ENCODE assay signal across 23 mouse cellular contexts in the genomic region with DNA sequence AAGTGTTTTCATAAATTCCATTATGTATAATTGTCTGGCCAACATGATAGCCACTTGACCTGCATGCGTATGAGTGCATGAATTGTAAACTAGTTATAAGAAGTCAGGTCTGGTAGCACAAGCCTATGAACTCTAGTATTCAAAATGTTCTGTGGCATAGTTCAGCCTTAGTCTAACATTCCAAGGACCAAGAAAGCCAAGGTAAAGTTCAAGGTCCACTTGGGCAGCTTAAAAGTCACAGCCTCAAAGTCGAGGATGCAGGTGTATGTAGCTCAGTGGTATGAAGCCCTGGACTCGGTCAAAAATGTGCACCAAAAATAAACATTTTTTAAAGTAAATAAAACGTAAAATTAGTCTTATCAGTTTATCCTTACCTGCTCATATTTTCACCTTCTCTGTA. TPM values are rescaled to one million over a fixed set of nuclear protein-coding genes. Genes with fewer than 3 reads are reported as not detected.
DNase-seq lines count a peak whose midpoint lies in the region; ATAC-seq and TF ChIP-seq lines count a peak whose summit lies in the region.
"Had no signal": no experiment of that assay in that cellular context is flagged by ENCODE, and none has a peak within 500 bp of the region (broad histone marks: within the 10 kb centered on the region; RNA-seq: fewer than 3 reads in every experiment).

No protein-coding gene starts in this region.

- H3K27me3 ChIP-seq in intestine, embryonic 15.5 days (replicated peaks): 0 out of 2 replicates have a peak, but pooled peaks cover 2% of the 10 kb centered on the region
- H3K27me3 ChIP-seq in intestine, embryonic 16.5 days (replicated peaks; ENCODE audit: control insufficient read depth, insufficient read depth, low read length): 0 out of 2 replicates have a peak, but pooled peaks cover 2% of the 10 kb centered on the region
- peaks cover 24% of the 10 kb centered on the region for H3K27me3 ChIP-seq in kidney, embryonic 15.5 days
- H3K27me3 ChIP-seq in stomach, postnatal 0 days (ENCODE audit: control insufficient read depth, insufficient read depth, low read length): no peaks in the 10 kb centered on the region
- H3K27me3 ChIP-seq: embryonic facial prominence, embryonic 12.5 days; forebrain, embryonic 13.5 days; forebrain, embryonic 15.5 days had no signal

- no peak overlapping the region for H3K4me2 ChIP-seq in intestine, embryonic 15.5 days (replicated peaks)
- no peak overlapping the region for H3K4me2 ChIP-seq in intestine, embryonic 16.5 days (ENCODE audit: low read depth, low read length)
- H3K4me2 ChIP-seq in kidney, embryonic 15.5 days: no peak overlapping the region
- no peak overlapping the region for H3K4me2 ChIP-seq in stomach, postnatal 0 days (replicated peaks; ENCODE audit: low read depth)
- H3K4me2 ChIP-seq: embryonic facial prominence, embryonic 12.5 days; forebrain, embryonic 13.5 days; forebrain, embryonic 15.5 days had no signal

- peaks cover 10% of the 10 kb centered on the region; the same call in 1 of the 2 replicates for H3K4me1 ChIP-seq in intestine, embryonic 15.5 days (replicated peaks)
- peaks cover 4% of the 10 kb centered on the region; the same call in 1 of the 2 replicates for H3K4me1 ChIP-seq in intestine, embryonic 16.5 days (ENCODE audit: control insufficient read depth, insufficient read depth, low read length)
- peaks cover 7% of the 10 kb centered on the region; the same call in 1 of the 2 replicates for H3K4me1 ChIP-seq in kidney, embryonic 15.5 days
- peaks cover 4% of the 10 kb centered on the region; the same call in 1 of the 2 replicates for H3K4me1 ChIP-seq in stomach, postnatal 0 days (replicated peaks; ENCODE audit: control insufficient read depth, insufficient read depth)

- TF ChIP-seq EP300 in stomach, postnatal 0 days (optimal IDR thresholded peaks at IDR 0.05): no peak

- 50% methylated on average over 4 of the region's 4 CpGs for WGBS in intestine, embryonic 15.5 days
- WGBS in intestine, embryonic 16.5 days: 66% methylated on average over 4 of the region's 4 CpGs
- 77% methylated on average over 4 of the region's 4 CpGs for WGBS in kidney, embryonic 15.5 days
- WGBS in stomach, postnatal 0 days: 49% methylated on average over 4 of the region's 4 CpGs

- H3K9me3 ChIP-seq in intestine, embryonic 15.5 days: no peaks in the 10 kb centered on the region
- no peaks in the 10 kb centered on the region for H3K9me3 ChIP-seq in intestine, embryonic 16.5 days (ENCODE audit: control insufficient read depth, low read length)
- no peaks in the 10 kb centered on the region for H3K9me3 ChIP-seq in kidney, embryonic 15.5 days (replicated peaks)
- H3K9me3 ChIP-seq in stomach, postnatal 0 days (ENCODE audit: control insufficient read depth, low read length): no peaks in the 10 kb centered on the region
- H3K9me3 ChIP-seq: embryonic facial prominence, embryonic 10.5 days; embryonic facial prominence, embryonic 12.5 days; forebrain, embryonic 13.5 days; forebrain, embryonic 15.5 days had no signal

- no peak for ATAC-seq in intestine, embryonic 15.5 days
- ATAC-seq in intestine, embryonic 16.5 days: no peak
- ATAC-seq in kidney, embryonic 15.5 days (replicated peaks; ENCODE audit: low FRiP score): no peak
- peak; percentile 61 for ATAC-seq in stomach, postnatal 0 days (ENCODE audit: low FRiP score, low TSS enrichment)
- ATAC-seq: forebrain, embryonic 13.5 days; forebrain, embryonic 15.5 days had no signal

- peak overlapping the region; percentile 1; the same call in 1 of the 2 replicates for H3K27ac ChIP-seq in intestine, embryonic 15.5 days
- no peak overlapping the region for H3K27ac ChIP-seq in intestine, embryonic 16.5 days (ENCODE audit: low read length)
- no peak overlapping the region for H3K27ac ChIP-seq in kidney, embryonic 15.5 days
- H3K27ac ChIP-seq in stomach, postnatal 0 days (replicated peaks): no peak overlapping the region
- H3K27ac ChIP-seq: embryonic facial prominence, embryonic 10.5 days; embryonic facial prominence, embryonic 12.5 days; forebrain, embryonic 13.5 days; forebrain, embryonic 15.5 days had no signal

- H3K36me3 ChIP-seq in intestine, embryonic 15.5 days: no peaks in the 10 kb centered on the region
- H3K36me3 ChIP-seq in intestine, embryonic 16.5 days (ENCODE audit: control insufficient read depth, insufficient read depth, low read length): no peaks in the 10 kb centered on the region
- H3K36me3 ChIP-seq in kidney, embryonic 15.5 days: no peaks in the 10 kb centered on the region
- H3K36me3 ChIP-seq in stomach, postnatal 0 days (ENCODE audit: control insufficient read depth, insufficient read depth, low read length): no peaks in the 10 kb centered on the region
- H3K36me3 ChIP-seq: embryonic facial prominence, embryonic 10.5 days; embryonic facial prominence, embryonic 12.5 days; forebrain, embryonic 15.5 days had no signal

- DNase-seq in kidney, adult 9 months: peak; percentile 49
- no peak for DNase-seq in stomach, postnatal 0 days (ENCODE audit: low spot score)
- no peak for DNase-seq in cerebellum, adult 11 months
- DNase-seq: adrenal gland, adult 2 months; adrenal gland, postnatal 10 days; adrenal gland, postnatal 25 days; cerebellum, adult 11-12 months; cerebellum, adult 2 months; cerebellum, adult 9-10 months; cerebellum, postnatal 10 days; cerebellum, postnatal 25 days had no signal

- no peak overlapping the region for H3K9ac ChIP-seq in intestine, embryonic 15.5 days
- H3K9ac ChIP-seq in intestine, embryonic 16.5 days (ENCODE audit: low read depth, low read length): no peak overlapping the region
- H3K9ac ChIP-seq in kidney, embryonic 15.5 days: no peak overlapping the region
- no peak overlapping the region for H3K9ac ChIP-seq in stomach, postnatal 0 days (ENCODE audit: low read length)
- H3K9ac ChIP-seq: embryonic facial prominence, embryonic 12.5 days; forebrain, embryonic 13.5 days had no signal

- no peak for TF ChIP-seq CTCF in stomach, postnatal 0 days (IDR thresholded peaks at IDR 0.05; ENCODE audit: low read depth)

- no peak overlapping the region for H3K4me3 ChIP-seq in intestine, embryonic 15.5 days (replicated peaks)
- H3K4me3 ChIP-seq in intestine, embryonic 16.5 days (ENCODE audit: low read length): no peak overlapping the region
- H3K4me3 ChIP-seq in kidney, embryonic 15.5 days (replicated peaks): no peak overlapping the region
- no peak overlapping the region for H3K4me3 ChIP-seq in stomach, postnatal 0 days (ENCODE audit: low read depth, low read length)
- H3K4me3 ChIP-seq: embryonic facial prominence, embryonic 10.5 days; embryonic facial prominence, embryonic 12.5 days; forebrain, embryonic 13.5 days; forebrain, embryonic 15.5 days had no signal

RNA-seq across cellular contexts. Expression of gene Bmpr1a, which starts 9.5 kb away (rescaled TPM):
- polyA plus RNA-seq in intestine, embryonic 15.5 days (2015; fragmentation: Nextera tagmentation; extraction: Ambion mirVana): 34.8 and 41.3 TPM in 2 replicates
- 11.0 and 15.6 TPM in 2 replicates for polyA plus RNA-seq in intestine, embryonic 16.5 days (2015; fragmentation: Nextera tagmentation; extraction: Ambion mirVana)
- polyA plus RNA-seq in kidney, embryonic 15.5 days (2015; fragmentation: Nextera tagmentation; extraction: Ambion mirVana): 47.3 and 47.7 TPM in 2 replicates
- polyA plus RNA-seq in stomach, postnatal 0 days (2015; fragmentation: Nextera tagmentation; extraction: Ambion mirVana): 27.0 and 29.0 TPM in 2 replicates

RNA-seq across cellular contexts. Expression of gene 9230112D13Rik, which starts 10.0 kb away (rescaled TPM):
- polyA plus RNA-seq in intestine, embryonic 15.5 days (2015; fragmentation: Nextera tagmentation; extraction: Ambion mirVana): not detected in 2 replicates
- not detected in 2 replicates for polyA plus RNA-seq in intestine, embryonic 16.5 days (2015; fragmentation: Nextera tagmentation; extraction: Ambion mirVana)
- polyA plus RNA-seq in kidney, embryonic 15.5 days (2015; fragmentation: Nextera tagmentation; extraction: Ambion mirVana): not detected in 2 replicates
- not detected in 2 replicates for polyA plus RNA-seq in stomach, postnatal 0 days (2015; fragmentation: Nextera tagmentation; extraction: Ambion mirVana)
- polyA plus RNA-seq: adrenal gland, adult 2 months; brain, embryonic 14.5 days; C2C12; cerebellum, adult 2 months; cortical plate, adult 2 months; embryonic facial prominence, embryonic 10.5 days; embryonic facial prominence, embryonic 12.5 days; embryonic facial prominence, embryonic 14.5 days; forebrain, embryonic 11.5 days; forebrain, embryonic 13.5 days; forebrain, embryonic 15.5 days had no signal
